In genomic region chr8:41452504-41452928, GRCm38 (mm10) we compare ENCODE assay signal across 18 mouse cellular contexts. TPM values are rescaled to one million over a fixed set of nuclear protein-coding genes. Genes with fewer than 3 reads are reported as not detected.
DNase-seq lines count a peak whose midpoint lies in the region; ATAC-seq and TF ChIP-seq lines count a peak whose summit lies in the region.
"Had no signal": no experiment of that assay in that cellular context is flagged by ENCODE, and none has a peak within 500 bp of the region (broad histone marks: within the 10 kb centered on the region; RNA-seq: fewer than 3 reads in every experiment).

No protein-coding gene starts in this region.

- H3K9ac ChIP-seq in kidney, embryonic 14.5 days (ENCODE audit: low read depth, low read length): no peak overlapping the region
- H3K9ac ChIP-seq in limb, embryonic 13.5 days: 0 out of 2 replicates have a peak overlapping the region, but pooled peaks have one; percentile 31
- H3K9ac ChIP-seq: forebrain, postnatal 0 days; liver, embryonic 13.5 days; neural tube, embryonic 12.5 days had no signal

- no peak overlapping the region for H3K4me2 ChIP-seq in kidney, embryonic 14.5 days (replicated peaks; ENCODE audit: low read depth, low read length)
- H3K4me2 ChIP-seq in limb, embryonic 13.5 days (replicated peaks): peak overlapping the region; percentile 7; the same call in 1 of the 2 replicates
- H3K4me2 ChIP-seq: liver, embryonic 13.5 days; neural tube, embryonic 12.5 days had no signal

- H3K4me3 ChIP-seq in kidney, embryonic 14.5 days (ENCODE audit: low read length): no peak overlapping the region
- no peak overlapping the region for H3K4me3 ChIP-seq in limb, embryonic 13.5 days
- no peak overlapping the region for H3K4me3 ChIP-seq in hindbrain, embryonic 10.5 days
- H3K4me3 ChIP-seq: gastrocnemius, adult 2 months; liver, embryonic 13.5 days; neural tube, embryonic 12.5 days had no signal

- no peaks in the 10 kb centered on the region for H3K9me3 ChIP-seq in kidney, embryonic 14.5 days (ENCODE audit: control insufficient read depth, low read length)
- no peaks in the 10 kb centered on the region for H3K9me3 ChIP-seq in limb, embryonic 13.5 days
- H3K9me3 ChIP-seq in hindbrain, embryonic 10.5 days: no peaks in the 10 kb centered on the region
- H3K9me3 ChIP-seq: liver, embryonic 13.5 days; neural tube, embryonic 12.5 days had no signal

- H3K36me3 ChIP-seq in kidney, embryonic 14.5 days (ENCODE audit: control insufficient read depth, insufficient read depth, low read length): no peaks in the 10 kb centered on the region
- H3K36me3 ChIP-seq in limb, embryonic 13.5 days: no peaks in the 10 kb centered on the region
- H3K36me3 ChIP-seq in hindbrain, embryonic 10.5 days: no peaks in the 10 kb centered on the region
- H3K36me3 ChIP-seq: liver, embryonic 13.5 days; neural tube, embryonic 12.5 days had no signal

- no peak for DNase-seq in kidney, adult 8-10 months
- DNase-seq in brain, embryonic 14.5 days (ENCODE audit: low read depth): peak; percentile 17
- peak; percentile 27 for DNase-seq in embryo, embryonic 11.5 days (ENCODE audit: low read depth, low spot score)
- DNase-seq in layer of hippocampus, postnatal 14 days (ENCODE audit: low spot score in 2 of 2): no peak
- DNase-seq in hindbrain, embryonic 10.5 days (ENCODE audit: low spot score): no peak
- DNase-seq: adrenal gland, postnatal 25 days; cerebellum, adult 8-10 months; forebrain, postnatal 0 days; gastrocnemius, adult 2 months; heart, postnatal 4 days; layer of hippocampus, adult 9-11 months; liver, embryonic 13.5 days; spleen, adult 18-20 months; thymus, adult 2 months had no signal

- no peaks in the 10 kb centered on the region for H3K4me1 ChIP-seq in kidney, embryonic 14.5 days (ENCODE audit: control insufficient read depth, insufficient read depth, low read length)
- peaks cover 12% of the 10 kb centered on the region for H3K4me1 ChIP-seq in limb, embryonic 13.5 days
- no peaks in the 10 kb centered on the region for H3K4me1 ChIP-seq in hindbrain, embryonic 10.5 days (replicated peaks)
- H3K4me1 ChIP-seq: liver, embryonic 13.5 days had no signal

- no peak for TF ChIP-seq POLR2A in brain, embryonic 14.5 days (IDR thresholded peaks at IDR 0.05; ENCODE audit: borderline replicate concordance, extremely low read depth, insufficient read depth, insufficient read length, poor library complexity, severe bottlenecking)

- peak; percentile 88 for ATAC-seq in kidney, embryonic 14.5 days (ENCODE audit: low FRiP score, low TSS enrichment)
- ATAC-seq in limb, embryonic 13.5 days (ENCODE audit: low FRiP score, low read depth): peak; percentile 61; the same call in 1 of the 2 replicates
- ATAC-seq: activated CD4-positive, CD25-positive, alpha-beta regulatory T cell, adult 4 months; forebrain, postnatal 0 days had no signal

- WGBS in kidney, embryonic 14.5 days: 9% methylated on average over 8 of the region's 8 CpGs
- WGBS in limb, embryonic 13.5 days: 5% methylated on average over 8 of the region's 8 CpGs
- 69% methylated on average over 8 of the region's 8 CpGs for WGBS in hindbrain, embryonic 10.5 days

- H3K27ac ChIP-seq in kidney, embryonic 14.5 days (ENCODE audit: low read depth, low read length): no peak overlapping the region
- peak overlapping the region; percentile 44; the same call in 1 of the 2 replicates for H3K27ac ChIP-seq in limb, embryonic 13.5 days
- H3K27ac ChIP-seq in hindbrain, embryonic 10.5 days: no peak overlapping the region
- H3K27ac ChIP-seq: gastrocnemius, adult 2 months; liver, embryonic 13.5 days; neural tube, embryonic 12.5 days had no signal

- no peaks in the 10 kb centered on the region for H3K27me3 ChIP-seq in kidney, embryonic 14.5 days (ENCODE audit: control insufficient read depth, insufficient read depth, low read length)
- peaks cover 8% of the 10 kb centered on the region; the same call in 1 of the 2 replicates for H3K27me3 ChIP-seq in limb, embryonic 13.5 days
- no peaks in the 10 kb centered on the region for H3K27me3 ChIP-seq in hindbrain, embryonic 10.5 days (ENCODE audit: insufficient read depth, poor library complexity, severe bottlenecking)
- H3K27me3 ChIP-seq: liver, embryonic 13.5 days; neural tube, embryonic 12.5 days had no signal

- no peak for TF ChIP-seq CTCF in brain, embryonic 14.5 days (IDR thresholded peaks at IDR 0.05; ENCODE audit: borderline replicate concordance, extremely low read depth, insufficient read depth, insufficient read length)

RNA-seq across cellular contexts. Expression of gene Frg1, which starts 35.6 kb away (rescaled TPM):
- 104 and 118 TPM in 2 replicates for polyA plus RNA-seq in kidney, embryonic 14.5 days (2014; fragmentation: Nextera tagmentation; extraction: Ambion mirVana)
- 23.7 and 30.0 TPM in 2 replicates for polyA plus RNA-seq in brain, embryonic 14.5 days (2012; rRNA removed)
- 96.9 and 107 TPM in 2 replicates for polyA plus RNA-seq in limb, embryonic 13.5 days (2015; fragmentation: Nextera tagmentation; extraction: Ambion mirVana)
- 10 to 100 TPM; 32.1 to 32.4 TPM for total RNA-seq in layer of hippocampus, postnatal 14 days (2021)
- polyA plus RNA-seq in hindbrain, embryonic 10.5 days (2016; fragmentation: Nextera tagmentation; extraction: Ambion mirVana): 100 and 101 TPM in 2 replicates

Comparison
In these comparisons a context has a peak if more than half of its experiments do, and no peak if none do; other contexts are left out.
1. DNase-seq: peak in brain, embryonic 14.5 days (single experiment) and embryo, embryonic 11.5 days (single experiment); none in kidney, adult 8-10 months (0 of 2), layer of hippocampus, postnatal 14 days (0 of 2) and hindbrain, embryonic 10.5 days (single experiment).